Mouse (Mus musculus) intestine, embryonic 14.5 days (tissue): Measurements from ENCODE around the gene Frk. TPM values are rescaled to one million over a fixed set of nuclear protein-coding genes. Genes with fewer than 3 reads are reported as not detected.

Experiments
- ATAC-seq: fragments of 200-750 bp; cut with Nextera tagmentation; replicated peaks from 2 replicates; pipeline ENCODE4 v1.8.0; 2017; ENCODE audit warnings: low read depth, moderate number of reproducible peaks, moderate TSS enrichment, moderate library complexity; ENCODE audit not compliant: low FRiP score, low TSS enrichment
- DNase-seq: peaks from one replicate; pipeline ENCODE4 v3.0.0-alpha.2; 2018; ENCODE audit warnings: low spot score
- H3K27ac ChIP-seq: fragments of 300-500 bp; sonication (generic); 2 replicates; pipeline ENCODE4 v1.5.1; 2014; ENCODE audit warnings: low read depth, mild to moderate bottlenecking, control low read depth
- H3K27me3 ChIP-seq: fragments of 300-500 bp; sonication (generic); replicated peaks from 2 replicates; pipeline ENCODE4 v1.6.1; 2014; ENCODE audit warnings: low read length, control low read depth; ENCODE audit not compliant: control insufficient read depth, insufficient read depth
- H3K36me3 ChIP-seq: fragments of 300-500 bp; sonication (generic); 2 replicates; pipeline ENCODE4 v1.6.1; 2014; ENCODE audit warnings: low read length, control low read depth; ENCODE audit not compliant: control insufficient read depth, insufficient read depth
- H3K4me1 ChIP-seq: fragments of 300-500 bp; sonication (generic); replicated peaks from 2 replicates; pipeline ENCODE4 v1.6.1; 2014; ENCODE audit warnings: low read length, control low read depth, mixed read lengths; ENCODE audit not compliant: control insufficient read depth, insufficient read depth
- H3K4me2 ChIP-seq: fragments of 300-500 bp; sonication (generic); 2 replicates; pipeline ENCODE4 v1.6.1; 2014; ENCODE audit warnings: low read length
- H3K4me3 ChIP-seq: fragments of 300-500 bp; sonication (generic); 2 replicates; pipeline ENCODE4 v1.5.1; 2014; ENCODE audit warnings: low read depth, low read length, control low read depth, mixed read lengths
- H3K9ac ChIP-seq: fragments of 300-500 bp; sonication (generic); 2 replicates; pipeline ENCODE4 v1.6.1; 2014; ENCODE audit warnings: mild to moderate bottlenecking, low read length
- H3K9me3 ChIP-seq: fragments of 300-500 bp; sonication (generic); 2 replicates; pipeline ENCODE4 v1.6.1; 2016; ENCODE audit warnings: low read length, control low read depth; ENCODE audit not compliant: control insufficient read depth
- WGBS: fragments of 180-500 bp; shearing (Covaris S2); extraction: QIAGEN DNeasy Blood & Tissue Kit; methylation state at CpG from one replicate; pipeline ENCODE4 v1.1.7; 2014; 5-methylcytosine and 5-hydroxymethylcytosine counted together
- polyA plus RNA-seq: library from polyadenylated mRNA; unstranded; fragments of >200 nt; fragmentation: Nextera tagmentation; extraction: Ambion mirVana; gene quantifications from 2 replicates; pipeline ENCODE4 v1.2.1, GENCODE M21; 2014

Frk gene
- polyA plus RNA-seq, 1 experiment from 2014 or later: 19.8 TPM

GRCm38 (mm10) chr10:34638245-34638644 is 155.0 kb downstream of the Frk start:
- no peaks in the 10 kb centered on the region for H3K9me3 ChIP-seq
- 57% methylated on average over 1 of the region's 1 CpGs for WGBS

More at GRCm38 (mm10) chr10:34638245-34638644, 155.0 kb downstream of the Frk start:
- no peak overlapping the region for H3K27ac ChIP-seq
- H3K27me3 ChIP-seq: no peaks in the 10 kb centered on the region
- no peak overlapping the region for H3K4me3 ChIP-seq
- H3K36me3 ChIP-seq: no peaks in the 10 kb centered on the region
- DNase-seq (no peak), ATAC-seq (no peak)
- H3K4me1 ChIP-seq: no peaks in the 10 kb centered on the region
- no peak overlapping the region for H3K4me2 ChIP-seq
- no peak overlapping the region for H3K9ac ChIP-seq

Other genes with a start within 250 kb of the Frk start
- gene Tspyl1, start 201.2 kb upstream of the Frk start, polyA plus RNA-seq: 41.1 and 48.3 TPM in 2 replicates
- gene Tspyl4, start 186.0 kb upstream of the Frk start, polyA plus RNA-seq: 8.1 and 10.0 TPM in 2 replicates
- gene Col10a1, start 93.4 kb upstream of the Frk start, polyA plus RNA-seq: 0.11 and 0.15 TPM in 2 replicates
- 11.5 and 12.1 TPM in 2 replicates for gene Nt5dc1, start 64.8 kb upstream of the Frk start, polyA plus RNA-seq